Mouse (Mus musculus): ENCODE measurements around the gene H2-T24. TPM values are rescaled to one million over a fixed set of nuclear protein-coding genes. Genes with fewer than 3 reads are reported as not detected.
"Not testable (repeated sequence)": the region's sequence is repeated elsewhere in the genome, so short reads cannot be mapped to it uniquely, and the experiment has no call there.

H2-T24 gene
- total RNA-seq (2021) = 1 to 10 TPM; 2.9 to 3.9 TPM
- long read RNA-seq, experiment 1, partial matches to known transcripts = 0 of 7 reads
- long read RNA-seq, experiment 1, other reads (novel, unspliced or antisense) = 5 of 7 reads
- long read RNA-seq, experiment 2 = 0 reads

DNA sequence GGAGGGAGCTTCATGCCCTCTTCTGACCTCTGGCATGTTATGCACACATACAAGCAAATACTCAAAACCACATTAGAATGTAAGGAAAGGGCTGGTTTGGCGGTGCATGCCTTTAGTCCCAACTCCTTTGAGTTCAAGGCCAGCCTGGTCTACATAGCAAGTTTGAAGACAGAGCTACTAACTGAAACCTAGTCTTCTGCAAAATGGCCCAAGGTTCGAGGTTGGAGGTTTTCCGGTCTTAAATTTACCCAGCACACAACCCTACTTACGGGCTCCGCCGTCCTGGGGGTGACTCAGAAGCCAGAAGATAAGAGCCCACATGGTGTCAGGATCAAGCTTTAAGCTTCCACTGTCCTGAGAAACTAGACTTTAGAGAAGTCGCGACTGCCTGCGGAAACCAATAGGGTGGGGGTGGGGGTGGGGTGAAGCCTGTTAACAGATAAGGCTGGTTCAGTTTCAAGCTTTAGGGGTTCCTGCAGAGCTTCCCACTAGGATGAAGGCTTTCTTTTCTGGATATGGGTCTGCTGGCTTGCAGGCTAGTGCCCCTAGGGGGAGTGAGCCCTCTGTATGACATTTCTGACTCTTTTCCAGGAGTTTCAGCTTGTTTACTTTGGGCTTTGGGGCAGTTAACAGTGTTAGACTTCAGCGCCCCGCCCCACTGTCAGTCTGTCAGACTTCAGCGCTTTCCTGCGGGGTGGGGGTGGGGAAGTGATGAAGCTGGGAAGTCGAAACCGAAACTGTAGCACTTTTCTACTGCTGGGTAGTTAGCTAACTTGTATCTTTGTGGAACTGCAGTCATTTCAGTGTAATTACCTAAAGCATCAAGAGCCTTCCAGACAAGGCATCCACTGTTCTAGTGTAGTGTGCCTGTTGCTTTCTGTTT lies at the start of gene H2-T24:
H2-T24 (minus strand) TSS at position 370 of the 883 bp plus-strand sequence.
- DNase-seq = peak; percentile 74

- DNase-seq = peak; percentile 93
Observed at GRCm38 (mm10) chr17:36060829-36061228, 40.5 kb upstream of the H2-T24 start.

- DNase-seq = not testable (repeated sequence)
Observed at GRCm38 (mm10) chr17:36058362-36058761, 38.0 kb upstream of the H2-T24 start, which contains the start of gene Gm11127. TSS of gene Gm11127 (minus strand) at chr17:36058371.

GRCm38 (mm10) chr17:36057927-36058326 lies 37.6 kb upstream of the H2-T24 start:
- not testable (repeated sequence) for DNase-seq

- DNase-seq = no peak
Observed at GRCm38 (mm10) chr17:36043286-36043685, 22.9 kb upstream of the H2-T24 start.

DNA sequence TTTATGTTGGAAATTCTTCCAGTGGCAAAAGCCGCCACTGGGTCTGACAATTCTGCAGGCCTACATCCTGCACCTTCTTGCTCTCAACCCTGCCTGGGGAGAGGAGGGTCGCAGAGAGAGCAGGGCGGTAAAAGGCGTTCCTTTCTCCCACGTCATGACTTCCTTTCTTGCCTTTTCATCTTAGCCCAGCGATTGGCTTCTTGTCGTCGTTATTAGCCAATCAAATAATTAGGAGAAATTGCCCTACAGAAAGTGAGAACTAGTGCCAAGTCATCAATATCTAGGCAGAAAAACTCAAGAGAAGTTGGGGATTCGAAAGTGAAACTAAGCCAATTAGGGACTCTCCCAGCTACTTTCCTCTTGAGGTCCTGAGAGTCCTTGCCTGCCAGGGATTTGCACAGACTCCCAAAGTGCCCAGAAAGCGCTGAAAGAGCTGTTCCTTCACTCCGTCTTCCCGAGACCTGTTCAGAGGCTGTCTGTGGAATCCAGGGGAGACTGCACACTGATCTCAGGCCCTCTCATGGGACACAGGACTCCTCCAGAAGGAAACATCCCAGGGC lies 22.3 kb upstream of the H2-T24 start, which contains the start of the genes H2-T22 and Gm6034:
H2-T22 (minus strand) TSS at position 138 of the 560 bp plus-strand sequence.
Gm6034 (plus strand) TSS at position 352 of the 560 bp plus-strand sequence.
- peak; percentile 76 for DNase-seq

DNA sequence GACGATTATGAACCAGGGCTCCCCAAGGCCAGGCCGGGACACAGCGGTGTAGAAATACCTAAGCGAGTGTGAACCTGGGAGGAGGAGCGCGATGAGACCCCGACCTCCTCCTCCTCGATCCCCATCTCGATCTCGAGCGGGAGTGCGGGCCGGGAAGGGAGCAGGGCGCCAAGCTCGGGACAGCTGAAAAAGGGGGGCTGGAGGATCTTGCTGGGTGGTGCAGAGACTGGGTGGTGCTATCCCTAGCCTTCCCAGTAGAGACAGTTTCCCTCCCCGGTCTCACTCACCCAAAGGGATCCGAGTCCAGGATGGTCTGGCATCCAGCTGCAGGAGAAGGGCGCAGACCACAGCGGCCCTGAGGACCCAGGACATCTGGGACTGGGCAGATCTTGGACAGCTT lies 21.7 kb upstream of the H2-T24 start:
- DNase-seq = peak; percentile 36

GRCm38 (mm10) chr17:36040604-36041003 lies 20.2 kb upstream of the H2-T24 start:
- not testable (repeated sequence) for DNase-seq

DNA sequence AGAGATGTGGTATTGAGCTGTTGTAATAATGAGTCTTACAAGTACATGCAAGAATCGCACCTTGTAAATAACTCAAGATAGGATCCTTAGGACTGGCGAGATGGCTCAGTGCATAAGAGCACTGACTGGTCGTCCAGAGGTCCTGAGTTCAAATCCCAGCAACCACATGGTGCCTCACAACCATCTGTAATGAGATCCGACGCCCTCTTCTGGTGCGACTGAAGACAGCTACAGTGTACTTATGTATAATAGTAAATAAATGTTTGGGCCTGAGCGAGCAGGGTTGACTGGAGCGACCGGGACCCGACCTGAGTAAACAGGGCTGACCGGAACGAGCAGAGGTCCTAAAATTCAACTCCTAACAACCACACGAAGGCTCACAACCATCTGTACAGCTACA lies 15.8 kb upstream of the H2-T24 start:
- not testable (repeated sequence) for DNase-seq

GRCm38 (mm10) chr17:36035010-36035638 lies 14.8 kb upstream of the H2-T24 start:
- peak; percentile 78 for DNase-seq

DNA sequence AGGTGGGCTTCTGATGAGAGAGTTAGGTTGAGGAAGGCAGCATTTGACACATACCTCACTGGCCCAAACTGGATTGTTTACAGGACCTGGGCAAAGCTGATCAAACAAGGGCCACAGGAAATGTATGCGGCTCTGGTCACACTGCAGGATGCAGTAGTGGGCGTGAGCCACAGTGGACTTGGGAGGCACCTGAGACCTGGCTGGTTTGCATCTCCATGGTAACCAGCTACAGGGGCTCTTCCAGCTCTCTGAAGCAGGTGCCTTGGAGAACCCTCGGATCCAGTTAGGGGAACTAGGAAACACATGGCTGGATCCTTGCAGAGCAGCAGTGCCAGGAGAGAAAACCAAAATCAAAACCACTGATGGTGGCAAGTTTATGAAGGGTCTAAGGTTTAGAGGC lies 14.2 kb upstream of the H2-T24 start:
- DNase-seq = not testable (repeated sequence)

DNA sequence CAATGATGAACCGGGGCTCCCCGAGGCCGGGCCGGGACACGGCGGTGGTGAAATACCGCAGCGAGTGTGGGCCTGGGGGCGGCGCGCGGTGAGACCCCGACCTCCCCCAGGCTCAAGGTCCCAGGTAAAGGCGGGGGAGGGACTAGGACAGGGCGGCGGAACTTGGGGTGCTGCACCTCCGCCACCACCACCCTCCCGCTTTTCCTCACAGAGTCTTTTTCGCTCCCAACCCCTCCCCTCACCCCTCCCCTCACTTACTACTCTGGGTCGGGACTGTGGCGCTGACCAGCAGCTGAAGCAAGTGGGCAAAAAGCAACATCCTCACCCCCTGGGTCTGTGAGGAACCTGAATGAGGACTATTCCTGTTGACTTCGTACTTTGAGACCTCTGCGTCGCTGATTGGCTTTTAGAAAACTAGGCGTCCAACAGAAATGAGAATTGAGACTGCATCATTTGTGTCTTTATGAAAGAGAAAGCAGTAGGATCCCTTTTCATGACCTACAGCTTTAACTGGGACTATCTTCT lies 12.1 kb upstream of the H2-T24 start, which contains the start of gene H2-T23:
H2-T23 (minus strand) TSS at position 505 of the 525 bp plus-strand sequence.
- DNase-seq = peak; percentile 74

- DNase-seq = peak; percentile 50
Observed at GRCm38 (mm10) chr17:36031583-36032331, 11.4 kb upstream of the H2-T24 start.

- DNase-seq = peak; percentile 27
Observed at GRCm38 (mm10) chr17:36030703-36031582, 10.6 kb upstream of the H2-T24 start.

DNA sequence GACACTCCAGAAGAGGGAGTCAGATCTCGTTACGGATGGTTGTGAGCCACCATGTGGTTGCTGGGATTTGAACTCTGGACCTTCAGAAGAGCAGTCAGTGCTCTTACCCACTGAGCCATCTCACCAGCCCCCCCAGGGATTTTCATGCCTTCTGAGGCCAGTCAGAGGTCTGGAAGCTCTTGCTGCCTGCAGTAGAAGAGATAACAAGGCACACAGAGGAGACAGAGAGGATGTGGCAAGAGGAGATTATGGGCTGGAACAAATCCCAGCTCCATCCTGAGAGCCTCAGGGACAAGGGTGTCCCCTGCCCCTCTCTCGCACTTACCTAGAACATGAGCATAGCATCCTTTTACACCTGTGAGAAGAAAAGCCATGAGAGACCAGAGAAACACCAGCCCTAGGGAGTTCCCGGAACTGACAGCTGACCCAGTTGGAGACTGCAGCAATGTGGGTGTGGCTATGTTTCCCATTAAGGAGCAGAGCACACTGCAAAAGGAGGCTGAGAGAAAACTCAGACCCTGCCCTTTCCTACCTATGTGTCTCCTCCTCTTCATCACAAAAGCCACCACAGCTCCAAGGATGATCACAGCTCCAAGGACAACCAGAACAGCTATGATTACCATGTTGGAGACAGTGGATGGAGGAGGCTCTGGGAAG lies 9.8 kb upstream of the H2-T24 start:
- DNase-seq = not testable (repeated sequence)

- DNase-seq = no peak
Observed at GRCm38 (mm10) chr17:36028879-36029619, 8.7 kb upstream of the H2-T24 start.

- DNase-seq = no peak
Observed at GRCm38 (mm10) chr17:36027663-36028062, 7.3 kb upstream of the H2-T24 start.

DNA sequence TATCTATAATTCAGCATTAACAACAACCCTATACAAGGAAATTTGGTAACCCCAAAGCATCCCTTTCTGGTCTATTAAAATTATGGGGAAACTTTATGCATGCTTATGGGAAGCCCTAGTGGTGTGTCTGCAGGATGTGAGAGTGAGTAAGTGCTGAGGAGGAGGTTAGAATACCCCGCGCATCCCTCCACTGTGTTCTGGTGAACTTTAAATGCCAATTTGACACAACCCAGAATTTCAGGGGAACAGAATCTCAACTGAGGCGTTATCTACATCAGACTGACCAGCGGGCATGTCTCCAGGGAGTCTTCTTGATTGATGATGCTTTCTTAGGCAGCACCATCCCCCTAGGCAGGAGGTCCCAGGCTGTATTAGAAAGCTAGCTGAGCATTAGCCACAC lies 5.5 kb upstream of the H2-T24 start:
- no peak for DNase-seq

DNA sequence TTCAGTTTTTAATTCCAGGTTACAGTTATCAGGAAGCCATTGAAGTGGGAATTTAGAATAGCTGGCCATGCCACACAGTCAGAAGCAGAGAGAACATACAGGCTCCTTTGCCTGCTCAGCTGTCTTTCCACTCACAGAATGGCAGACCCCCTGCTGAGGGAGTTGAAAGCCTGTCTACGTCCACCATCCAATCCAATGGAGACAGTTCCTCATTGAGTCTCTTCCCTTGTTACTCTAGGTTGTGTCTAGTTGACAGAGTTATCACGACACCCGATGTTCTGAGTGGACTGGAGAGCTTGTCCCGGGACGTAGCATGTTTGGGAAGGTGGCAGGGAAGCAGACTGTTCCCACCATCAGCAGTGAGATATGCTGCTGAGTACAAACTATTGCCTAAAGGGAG lies 4.8 kb upstream of the H2-T24 start:
- no peak for DNase-seq

Data from adrenal gland, postnatal 10 days (tissue).